Mouse (Mus musculus) right cerebral cortex, postnatal 36 days (tissue): ENCODE results near the gene Nhlrc1.

ENCODE experiments used
- DNase-seq, 2 experiments: peaks; one replicate each; pipeline ENCODE4 v3.0.0; 2022; ENCODE audit warnings: low spot score in 2 of 2, mixed read lengths in 1 of 2

Nhlrc1 gene

GRCm38 (mm10) chr13:47014334-47015194 is at the start of gene Nhlrc1:
Nhlrc1 (minus strand) TSS chr13:47014850.
- peak; percentile 71 to 77 for DNase-seq

GRCm38 (mm10) chr13:47063985-47064760 is 49.5 kb upstream of the Nhlrc1 start:
- DNase-seq = no peak

GRCm38 (mm10) chr13:47062756-47063155 is 48.1 kb upstream of the Nhlrc1 start:
- DNase-seq = no peak

GRCm38 (mm10) chr13:47056781-47057180 is 42.1 kb upstream of the Nhlrc1 start:
- no peak for DNase-seq

GRCm38 (mm10) chr13:47056126-47056525 is 41.5 kb upstream of the Nhlrc1 start:
- peak; percentile 78 to 79 for DNase-seq

GRCm38 (mm10) chr13:47053971-47054370 is 39.3 kb upstream of the Nhlrc1 start:
- DNase-seq = no peak

- DNase-seq = no peak
Observed at GRCm38 (mm10) chr13:47050009-47050408, 35.4 kb upstream of the Nhlrc1 start.

- DNase-seq = no peak
Observed at GRCm38 (mm10) chr13:47047996-47048395, 33.3 kb upstream of the Nhlrc1 start.

- DNase-seq = no peak
Observed at GRCm38 (mm10) chr13:47044617-47044947, 29.9 kb upstream of the Nhlrc1 start, which contains the start of gene Tpmt. Tpmt (minus strand) TSS chr13:47044737.

GRCm38 (mm10) chr13:47043833-47044616 is 29.4 kb upstream of the Nhlrc1 start:
- peak in 1 of 2 experiments; percentile 14 for DNase-seq

GRCm38 (mm10) chr13:47043030-47043680 is 28.5 kb upstream of the Nhlrc1 start, which contains the start of gene Kdm1b:
Kdm1b (plus strand) TSS chr13:47043499.
- peak; percentile 95 to 96 for DNase-seq

GRCm38 (mm10) chr13:47042024-47042633 is 27.5 kb upstream of the Nhlrc1 start:
- no peak for DNase-seq

- no peak for DNase-seq
Observed at GRCm38 (mm10) chr13:47040061-47040460, 25.4 kb upstream of the Nhlrc1 start.

- no peak for DNase-seq
Observed at GRCm38 (mm10) chr13:47037946-47038345, 23.3 kb upstream of the Nhlrc1 start.

- no peak for DNase-seq
Observed at GRCm38 (mm10) chr13:47033602-47034001, 19.0 kb upstream of the Nhlrc1 start.

GRCm38 (mm10) chr13:47030376-47031107 is 15.9 kb upstream of the Nhlrc1 start:
- no peak for DNase-seq

GRCm38 (mm10) chr13:47020798-47021197 is 6.1 kb upstream of the Nhlrc1 start:
- DNase-seq = no peak

- no peak for DNase-seq
Observed at GRCm38 (mm10) chr13:47019774-47020173, 5.1 kb upstream of the Nhlrc1 start.

GRCm38 (mm10) chr13:47017259-47017658 is 2.6 kb upstream of the Nhlrc1 start:
- peak; percentile 23 to 51 for DNase-seq

GRCm38 (mm10) chr13:47015195-47015501 is 498 bp upstream of the Nhlrc1 start:
- no peak for DNase-seq
